Mouse (Mus musculus): Measurements from ENCODE around the gene Yes1. TPM values are rescaled to one million over a fixed set of nuclear protein-coding genes. Genes with fewer than 3 reads are reported as not detected.
"Not testable (repeated sequence)": the region's sequence is repeated elsewhere in the genome, so short reads cannot be mapped to it uniquely, and the experiment has no call there.

Gene Yes1
- 1 to 10 TPM; 6.1 to 9.7 TPM for total RNA-seq (2021)
- long read RNA-seq, experiment 1, full-length matches to known transcripts = 1 of 2 reads
- long read RNA-seq, experiment 1, partial matches to known transcripts = 0 of 2 reads
- long read RNA-seq, experiment 1, other reads (novel, unspliced or antisense) = 1 of 2 reads
- long read RNA-seq, experiment 2, partial matches to known transcripts = 0 of 7 reads
- long read RNA-seq, experiment 2, other reads (novel, unspliced or antisense) = 4 of 7 reads

GRCm38 (mm10) chr5:32610801-32611340 is at the start of gene Yes1:
Gene Yes1 (plus strand): TSS chr5:32611171.
- peak; percentile 64 for DNase-seq (ENCODE audit: low spot score)

GRCm38 (mm10) chr5:32564697-32565096 is 46.3 kb upstream of the Yes1 start:
- no peak for DNase-seq (ENCODE audit: low spot score)

- no peak for DNase-seq (ENCODE audit: low spot score)
Measured at GRCm38 (mm10) chr5:32571802-32572201, 39.2 kb upstream of the Yes1 start.

- peak; percentile 51 for DNase-seq (ENCODE audit: low spot score)
Measured at GRCm38 (mm10) chr5:32588136-32588535, 22.8 kb upstream of the Yes1 start.

GRCm38 (mm10) chr5:32593793-32594192 is 17.2 kb upstream of the Yes1 start:
- peak; percentile 35 for DNase-seq (ENCODE audit: low spot score)

- no peak for DNase-seq (ENCODE audit: low spot score)
Measured at GRCm38 (mm10) chr5:32594358-32594757, 16.6 kb upstream of the Yes1 start.

- DNase-seq (ENCODE audit: low spot score) = no peak
Measured at GRCm38 (mm10) chr5:32605911-32606310, 5.1 kb upstream of the Yes1 start.

GRCm38 (mm10) chr5:32607776-32608355 is 3.1 kb upstream of the Yes1 start:
- DNase-seq (ENCODE audit: low spot score) = no peak

- no peak for DNase-seq (ENCODE audit: low spot score)
Measured at GRCm38 (mm10) chr5:32608516-32608915, 2.5 kb upstream of the Yes1 start.

- peak; percentile 36 for DNase-seq (ENCODE audit: low spot score)
Measured at GRCm38 (mm10) chr5:32610064-32610800, 739 bp upstream of the Yes1 start.

- DNase-seq (ENCODE audit: low spot score) = no peak
Measured at GRCm38 (mm10) chr5:32611341-32611961, 480 bp downstream of the Yes1 start.

- no peak for DNase-seq (ENCODE audit: low spot score)
Measured at GRCm38 (mm10) chr5:32614291-32614690, 3.3 kb downstream of the Yes1 start.

- DNase-seq (ENCODE audit: low spot score) = peak; percentile 43
Measured at GRCm38 (mm10) chr5:32614691-32615090, 3.7 kb downstream of the Yes1 start.

GRCm38 (mm10) chr5:32616489-32616888 is 5.5 kb downstream of the Yes1 start:
- not testable (repeated sequence) for DNase-seq (ENCODE audit: low spot score)

GRCm38 (mm10) chr5:32617851-32618250 is 6.9 kb downstream of the Yes1 start:
- no peak for DNase-seq (ENCODE audit: low spot score)

GRCm38 (mm10) chr5:32623649-32624048 is 12.7 kb downstream of the Yes1 start:
- no peak for DNase-seq (ENCODE audit: low spot score)

- DNase-seq (ENCODE audit: low spot score) = no peak
Measured at GRCm38 (mm10) chr5:32624777-32625176, 13.8 kb downstream of the Yes1 start.

GRCm38 (mm10) chr5:32633185-32633584 is 22.2 kb downstream of the Yes1 start:
- DNase-seq (ENCODE audit: low spot score) = no peak

GRCm38 (mm10) chr5:32657386-32657785 is 46.4 kb downstream of the Yes1 start:
- DNase-seq (ENCODE audit: low spot score) = no peak

- no peak for DNase-seq (ENCODE audit: low spot score)
Measured at GRCm38 (mm10) chr5:32682475-32682874, 71.5 kb downstream of the Yes1 start.

GRCm38 (mm10) chr5:32693411-32693810 is 82.4 kb downstream of the Yes1 start:
- no peak for DNase-seq (ENCODE audit: low spot score)
